Mouse (Mus musculus) midbrain, embryonic 14.5 days (tissue): ENCODE measurements around the gene Rere. TPM values are rescaled to one million over a fixed set of nuclear protein-coding genes. Genes with fewer than 3 reads are reported as not detected.

Source experiments
- ATAC-seq: fragments of 200-750 bp; cut with Nextera tagmentation; 2 replicates; pipeline ENCODE4 v1.8.0; 2017; ENCODE audit warnings: moderate number of reproducible peaks, moderate library complexity; ENCODE audit not compliant: low FRiP score, low TSS enrichment
- DNase-seq: peaks from one replicate; pipeline ENCODE4 v3.0.0-alpha.2; 2015
- H3K27ac ChIP-seq: fragments of 300-500 bp; sonication (generic); replicated peaks from 2 replicates; pipeline ENCODE4 v1.5.1; 2014; ENCODE audit warnings: mild to moderate bottlenecking, low read depth, low read length, moderate library complexity
- H3K27me3 ChIP-seq: fragments of 300-500 bp; sonication (generic); 2 replicates; pipeline ENCODE4 v1.6.1; 2014; ENCODE audit warnings: low read length, control low read depth, mixed read lengths; ENCODE audit not compliant: control insufficient read depth, insufficient read depth
- H3K36me3 ChIP-seq: fragments of 300-500 bp; sonication (generic); 2 replicates; pipeline ENCODE4 v1.6.1; 2014; ENCODE audit warnings: low read length, control low read depth; ENCODE audit not compliant: control insufficient read depth, insufficient read depth
- H3K4me1 ChIP-seq: fragments of 300-500 bp; sonication (generic); 2 replicates; pipeline ENCODE4 v1.6.1; 2014; ENCODE audit warnings: mild to moderate bottlenecking, antibody characterized with exemption, low read length, control low read depth; ENCODE audit not compliant: control insufficient read depth, insufficient read depth
- H3K4me2 ChIP-seq: fragments of 300-500 bp; sonication (generic); 2 replicates; pipeline ENCODE4 v1.6.1; 2014; ENCODE audit warnings: mild to moderate bottlenecking, low read length, moderate library complexity
- H3K4me3 ChIP-seq: fragments of 300-500 bp; sonication (generic); replicated peaks from 2 replicates; pipeline ENCODE4 v1.5.1; 2014; ENCODE audit warnings: low read depth, low read length
- H3K9ac ChIP-seq: fragments of 300-500 bp; sonication (generic); replicated peaks from 2 replicates; pipeline ENCODE4 v1.6.1; 2014; ENCODE audit warnings: mild to moderate bottlenecking, low read length, moderate library complexity
- H3K9me3 ChIP-seq: fragments of 300-500 bp; sonication (generic); 2 replicates; pipeline ENCODE4 v1.6.1; 2016; ENCODE audit warnings: low read length, control low read depth, mixed read lengths; ENCODE audit not compliant: control insufficient read depth
- WGBS: fragments of 180-500 bp; shearing (Covaris S2); extraction: QIAGEN DNeasy Blood & Tissue Kit; methylation state at CpG from one replicate; pipeline ENCODE4 v1.1.7; 2014; 5-methylcytosine and 5-hydroxymethylcytosine counted together
- polyA plus RNA-seq: library from polyadenylated mRNA; unstranded; fragments of >200 nt; fragmentation: Nextera tagmentation; extraction: Ambion mirVana; gene quantifications from 2 replicates; pipeline ENCODE4 v1.2.1, GENCODE M21; 2014

Rere gene
- polyA plus RNA-seq, 1 experiment from 2014 or later: 48.6 TPM

DNA sequence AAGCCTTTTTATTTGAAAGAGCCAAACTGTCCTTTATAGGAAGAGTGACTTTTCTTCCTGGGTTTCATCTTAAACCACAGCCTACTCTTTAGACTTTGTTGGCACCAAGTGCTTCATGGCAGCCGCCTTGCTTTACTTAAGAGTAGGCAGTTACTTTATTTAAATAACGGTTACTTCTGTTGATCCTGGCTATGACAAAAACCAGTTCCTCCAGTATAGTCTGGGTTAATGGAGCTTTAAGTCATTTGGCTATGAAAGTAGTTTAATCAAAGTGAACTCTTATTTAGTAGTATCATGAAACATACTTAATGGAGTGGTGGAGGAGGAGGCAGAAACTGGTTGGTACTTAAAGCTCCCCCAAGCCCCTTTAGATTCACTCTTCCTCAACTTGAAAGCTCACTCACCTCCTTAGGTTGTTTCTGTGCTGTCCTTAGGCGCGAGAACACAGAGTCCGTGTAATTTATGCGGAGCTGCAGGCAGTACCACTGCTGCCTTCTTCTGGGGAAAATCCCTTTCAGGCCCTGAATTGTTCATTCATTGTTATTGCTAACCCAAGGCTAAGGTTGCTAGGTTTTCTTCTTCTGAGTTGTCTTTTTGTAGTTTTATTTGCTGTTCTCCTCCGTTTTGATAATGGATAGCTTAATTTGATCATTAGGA, 70.1 kb downstream of the Rere start:
- ATAC-seq: no peak

DNA sequence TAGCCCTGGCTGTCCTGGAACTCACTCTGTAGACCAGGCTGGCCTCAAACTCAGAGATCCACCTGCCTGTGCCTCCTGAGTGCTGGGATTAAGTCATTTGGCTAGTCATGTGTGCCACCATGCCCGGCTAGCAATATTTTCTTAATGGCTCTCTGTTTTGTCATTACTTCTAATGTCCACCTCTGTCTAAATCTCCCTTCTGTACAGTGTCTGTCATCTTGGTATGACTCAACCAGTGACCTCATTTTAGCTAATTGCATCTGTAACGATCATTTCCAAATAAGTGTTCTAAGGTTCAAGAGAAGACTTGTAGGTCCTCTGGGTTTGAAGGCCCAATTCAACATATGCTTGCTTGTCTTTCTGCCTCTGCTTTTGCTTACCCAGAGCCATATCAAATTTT, 71.3 kb downstream of the Rere start:
- WGBS: 95% methylated on average over 2 of the region's 2 CpGs
- ATAC-seq (no peak), DNase-seq (no peak)
- Histone ChIP-seq H3K9me3 (no peaks in the 10 kb centered on the region), H3K36me3 (no peaks in the 10 kb centered on the region), H3K27ac (no peak overlapping the region), H3K4me1 (peaks cover 17% of the 10 kb centered on the region), H3K4me3 (no peak overlapping the region), H3K4me2 (no peak overlapping the region), H3K9ac (no peak overlapping the region), H3K27me3 (no peaks in the 10 kb centered on the region)

More for the DNA sequence above, 70.1 kb downstream of the Rere start:
- WGBS: 17% methylated on average over 7 of the region's 7 CpGs
- Histone ChIP-seq H3K27me3 (no peaks in the 10 kb centered on the region), H3K4me1 (peaks cover 23% of the 10 kb centered on the region), H3K9me3 (no peaks in the 10 kb centered on the region), H3K4me2 (no peak overlapping the region), H3K9ac (no peak overlapping the region), H3K36me3 (no peaks in the 10 kb centered on the region), H3K4me3 (no peak overlapping the region), H3K27ac (no peak overlapping the region)
- DNase-seq: peak; percentile 50

DNA sequence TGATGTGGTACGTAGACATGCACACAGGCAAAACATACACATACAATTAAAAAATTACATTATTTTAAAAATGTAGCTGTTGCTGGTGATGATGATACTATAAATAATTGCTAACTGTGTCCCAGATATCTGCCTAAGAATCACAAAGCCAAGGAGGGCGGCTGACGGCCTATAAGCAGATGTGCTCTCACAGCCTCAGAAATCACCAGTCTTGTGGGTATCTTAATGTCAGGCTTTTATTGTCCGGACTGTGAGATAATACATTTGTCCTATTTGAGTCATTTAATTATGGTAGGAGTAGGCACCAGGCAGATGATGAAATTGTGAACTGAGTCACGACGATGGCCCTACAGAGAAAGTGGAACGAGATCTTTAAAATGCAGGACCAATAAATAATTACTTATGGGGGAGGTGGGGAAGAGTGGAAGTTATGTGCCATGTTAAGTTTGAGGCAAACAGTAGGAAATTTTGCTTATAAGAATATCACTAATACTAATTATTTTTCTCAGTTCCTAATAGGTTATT, 72.0 kb downstream of the Rere start:
- DNase-seq (no peak), ATAC-seq (no peak)
- Histone ChIP-seq H3K36me3 (no peaks in the 10 kb centered on the region), H3K4me3 (no peak overlapping the region), H3K9me3 (no peaks in the 10 kb centered on the region), H3K4me1 (peaks cover 15% of the 10 kb centered on the region), H3K27me3 (no peaks in the 10 kb centered on the region), H3K9ac (no peak overlapping the region), H3K4me2 (no peak overlapping the region), H3K27ac (no peak overlapping the region)
- WGBS: 88% methylated on average over 7 of the region's 7 CpGs

DNA sequence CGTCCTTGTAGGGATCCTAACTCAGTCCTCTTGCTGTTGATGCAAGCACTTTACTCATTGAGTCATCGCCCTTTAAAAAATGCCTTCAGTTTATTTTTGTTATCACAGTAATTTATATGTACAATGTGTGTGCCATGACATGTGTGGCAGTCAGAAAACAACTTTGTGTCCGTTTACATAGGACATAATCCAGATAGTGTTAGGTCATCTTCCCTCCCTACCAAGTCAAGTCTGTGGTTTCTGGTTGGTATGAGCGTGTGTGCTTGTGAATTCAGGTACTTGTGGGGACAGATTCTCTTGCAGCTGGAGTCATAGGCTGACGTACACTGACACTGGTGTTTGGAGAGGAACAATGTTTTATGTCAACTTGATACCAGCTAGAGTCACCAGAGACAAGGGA, 74.4 kb downstream of the Rere start:
- no peak overlapping the region for H3K4me2 ChIP-seq
- DNase-seq: no peak
- H3K4me3 ChIP-seq: no peak overlapping the region
- no peak for ATAC-seq
- 94% methylated on average over 5 of the region's 5 CpGs for WGBS
- H3K4me1 ChIP-seq: peaks cover 15% of the 10 kb centered on the region
- no peaks in the 10 kb centered on the region for H3K36me3 ChIP-seq
- H3K27ac ChIP-seq: no peak overlapping the region
- H3K27me3 ChIP-seq: no peaks in the 10 kb centered on the region
- no peaks in the 10 kb centered on the region for H3K9me3 ChIP-seq
- H3K9ac ChIP-seq: no peak overlapping the region

DNA sequence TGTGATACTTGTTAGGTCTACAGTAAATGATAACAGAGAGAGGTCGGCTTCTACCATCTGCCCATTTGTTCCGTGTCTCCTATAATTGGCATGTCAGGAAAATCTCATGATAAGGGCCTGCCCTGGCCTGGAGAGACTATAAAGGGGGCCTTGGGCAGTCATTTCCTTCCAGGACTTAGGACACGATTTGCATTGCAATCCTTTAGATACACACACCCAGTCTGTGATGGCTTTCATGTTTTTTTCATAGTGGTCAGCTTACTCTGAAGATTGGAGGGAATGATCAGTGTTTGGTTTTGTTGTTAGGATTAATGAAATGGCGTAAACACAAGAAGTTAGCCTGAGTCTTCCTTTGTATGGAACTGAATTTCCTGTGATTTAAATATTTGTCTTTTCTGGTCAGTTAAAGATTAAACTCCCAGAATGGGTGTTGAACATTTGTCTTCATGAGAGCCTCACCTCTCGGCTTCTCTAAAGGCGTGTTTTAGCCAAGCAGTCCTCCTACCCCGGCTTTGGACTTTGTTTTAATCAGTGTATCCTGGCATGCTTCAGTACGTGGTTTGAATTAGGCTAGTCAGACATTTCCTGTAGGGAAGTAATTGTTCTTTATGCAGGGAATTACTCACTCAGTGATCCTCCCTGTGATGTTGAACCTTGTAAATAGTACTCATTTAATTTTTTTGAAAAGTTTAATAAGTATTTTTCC, 80.7 kb downstream of the Rere start:
- H3K4me3 ChIP-seq: no peak overlapping the region
- peaks cover 22% of the 10 kb centered on the region for H3K4me1 ChIP-seq
- H3K4me2 ChIP-seq: no peak overlapping the region
- WGBS: 10% methylated on average over 8 of the region's 8 CpGs
- no peak overlapping the region for H3K9ac ChIP-seq
- no peaks in the 10 kb centered on the region for H3K9me3 ChIP-seq
- H3K27ac ChIP-seq: 0 out of 2 replicates have a peak overlapping the region, but pooled peaks have one; percentile 52
- H3K36me3 ChIP-seq: no peaks in the 10 kb centered on the region
- DNase-seq (no peak), ATAC-seq (no peak)
- no peaks in the 10 kb centered on the region for H3K27me3 ChIP-seq

DNA sequence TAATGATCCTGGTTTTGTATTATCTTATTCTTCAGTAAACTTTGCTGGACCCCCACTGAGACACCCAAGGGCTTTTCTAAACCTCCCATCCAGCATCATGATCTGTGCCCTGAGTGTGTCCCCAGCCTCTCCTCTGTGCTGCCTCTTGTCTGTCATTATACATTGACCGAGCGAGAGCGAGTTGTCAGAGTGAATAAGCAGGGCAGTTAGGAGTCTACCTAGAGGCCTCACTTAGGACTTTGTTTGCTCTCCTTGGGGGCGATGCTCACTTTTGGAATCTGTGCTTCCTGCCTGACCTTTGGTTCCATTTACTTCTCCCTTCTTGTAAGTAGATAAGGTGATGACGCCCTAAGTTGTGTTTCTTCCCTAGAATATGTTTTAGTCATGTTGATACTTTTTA, 81.4 kb downstream of the Rere start:
- no peak for ATAC-seq
- Histone ChIP-seq H3K4me2 (no peak overlapping the region), H3K9me3 (no peaks in the 10 kb centered on the region), H3K9ac (no peak overlapping the region), H3K4me1 (peaks cover 22% of the 10 kb centered on the region), H3K4me3 (no peak overlapping the region), H3K36me3 (no peaks in the 10 kb centered on the region), H3K27me3 (no peaks in the 10 kb centered on the region), H3K27ac (no peak overlapping the region)
- no peak for DNase-seq
- 42% methylated on average over 5 of the region's 5 CpGs for WGBS

DNA sequence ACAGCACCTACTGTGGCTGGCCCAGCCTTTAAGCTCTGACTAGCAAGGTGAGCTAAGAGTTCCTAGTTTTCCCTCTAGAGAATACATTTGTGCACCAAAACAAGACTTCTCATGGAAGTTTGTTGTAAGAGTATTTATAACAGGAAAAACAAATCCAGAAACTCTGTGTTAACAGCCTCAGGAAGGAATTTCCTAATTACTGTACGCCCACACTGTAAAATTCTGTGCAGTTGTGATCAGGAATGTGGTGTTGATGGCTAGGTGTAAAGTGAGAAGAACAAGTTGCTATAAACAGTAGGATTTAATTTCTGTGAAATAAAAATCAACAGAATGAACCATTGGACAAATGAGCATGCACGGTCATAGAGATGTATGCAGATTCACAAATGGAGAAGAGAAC, 83.3 kb downstream of the Rere start:
- Histone ChIP-seq H3K4me3 (no peak overlapping the region), H3K27ac (no peak overlapping the region), H3K4me2 (no peak overlapping the region), H3K9ac (no peak overlapping the region), H3K4me1 (peaks cover 29% of the 10 kb centered on the region), H3K27me3 (no peaks in the 10 kb centered on the region), H3K9me3 (no peaks in the 10 kb centered on the region), H3K36me3 (no peaks in the 10 kb centered on the region)
- ATAC-seq (no peak), DNase-seq (no peak)
- WGBS: 93% methylated on average over 2 of the region's 2 CpGs

DNA sequence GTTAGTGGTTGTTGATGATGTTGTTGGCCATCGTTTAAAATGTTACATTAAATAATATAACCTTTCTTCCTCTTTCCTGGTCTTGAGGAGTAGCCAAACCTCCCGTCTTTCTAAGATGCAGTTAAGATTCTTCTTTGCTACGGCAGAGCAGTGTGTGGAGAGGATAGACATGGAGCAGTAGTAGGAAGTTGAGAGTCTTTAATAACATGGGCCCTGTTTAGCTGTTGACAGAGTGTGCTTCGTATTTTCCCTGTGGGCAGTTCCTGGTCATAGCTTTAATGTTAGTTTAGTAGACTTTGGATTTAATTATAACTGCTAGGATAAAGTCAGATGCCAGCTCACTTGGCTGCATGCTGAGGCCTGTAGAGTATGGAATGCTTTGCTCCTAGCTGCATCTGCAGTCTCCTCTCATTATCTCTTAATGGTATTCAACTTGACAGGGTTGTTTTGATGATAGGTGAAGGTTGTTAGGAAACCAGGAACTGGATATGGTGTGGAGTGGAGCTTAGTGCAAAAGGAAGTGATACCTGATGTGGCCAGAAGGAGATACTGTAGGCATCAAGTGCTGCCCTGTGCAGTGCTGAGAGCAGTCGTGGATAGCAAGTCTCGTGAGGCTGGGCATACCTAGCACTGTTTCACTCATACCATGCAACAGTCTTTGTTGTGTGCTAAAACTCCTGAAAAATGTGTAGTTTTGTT, 85.2 kb downstream of the Rere start:
- no peak overlapping the region for H3K27ac ChIP-seq
- no peak overlapping the region for H3K4me2 ChIP-seq
- peaks cover 37% of the 10 kb centered on the region for H3K4me1 ChIP-seq
- DNase-seq: no peak
- no peaks in the 10 kb centered on the region for H3K36me3 ChIP-seq
- no peaks in the 10 kb centered on the region for H3K27me3 ChIP-seq
- H3K4me3 ChIP-seq: no peak overlapping the region
- H3K9me3 ChIP-seq: no peaks in the 10 kb centered on the region
- no peak for ATAC-seq
- H3K9ac ChIP-seq: no peak overlapping the region
- 78% methylated on average over 6 of the region's 6 CpGs for WGBS
